Mouse (Mus musculus): ENCODE measurements around the gene Krt33a. TPM values are rescaled to one million over a fixed set of nuclear protein-coding genes. Genes with fewer than 3 reads are reported as not detected.

The Krt33a gene
- not detected in 2 replicates for polyA plus RNA-seq (2012; rRNA removed)

- Histone ChIP-seq H3K36me3 (ENCODE audit: control insufficient read depth, insufficient read depth, low read length) (no peaks in the 10 kb centered on the region), H3K4me3 (ENCODE audit: control insufficient read depth, low read depth, low read length) (no peak within 1 kb of the TSS), H3K27ac (ENCODE audit: control insufficient read depth, insufficient read depth, low read depth, low read length) (no peak within 1 kb of the TSS), H3K4me1 (ENCODE audit: control insufficient read depth, insufficient read depth, low read length) (no peaks in the 10 kb centered on the region), H3K27me3 (ENCODE audit: control insufficient read depth, insufficient read depth, low read length) (no peaks in the 10 kb centered on the region)
- TF ChIP-seq POLR2A (IDR thresholded peaks at IDR 0.05; ENCODE audit: control insufficient read depth, low read depth, low read length): no peak
- TF ChIP-seq CTCF (IDR thresholded peaks at IDR 0.05; ENCODE audit: control insufficient read depth, insufficient read depth, insufficient replicate concordance, low read depth, low read length): no peak
Observed at GRCm38 (mm10) chr11:100016112-100016511, at the start of gene Krt33a. TSS of gene Krt33a (minus strand) at chr11:100016212.

- Histone ChIP-seq H3K36me3 (ENCODE audit: control insufficient read depth, insufficient read depth, low read length) (no peaks in the 10 kb centered on the region), H3K4me3 (ENCODE audit: control insufficient read depth, low read depth, low read length) (no peak overlapping the region), H3K4me1 (ENCODE audit: control insufficient read depth, insufficient read depth, low read length) (no peaks in the 10 kb centered on the region), H3K27me3 (ENCODE audit: control insufficient read depth, insufficient read depth, low read length) (no peaks in the 10 kb centered on the region), H3K27ac (ENCODE audit: control insufficient read depth, insufficient read depth, low read depth, low read length) (no peak overlapping the region)
- TF ChIP-seq POLR2A (IDR thresholded peaks at IDR 0.05; ENCODE audit: control insufficient read depth, low read depth, low read length): no peak
- no peak for TF ChIP-seq CTCF (IDR thresholded peaks at IDR 0.05; ENCODE audit: control insufficient read depth, insufficient read depth, insufficient replicate concordance, low read depth, low read length)
Observed at GRCm38 (mm10) chr11:100058875-100059274, 42.9 kb upstream of the Krt33a start.

GRCm38 (mm10) chr11:100055686-100056655 lies 40.0 kb upstream of the Krt33a start:
- Histone ChIP-seq H3K27me3 (ENCODE audit: control insufficient read depth, insufficient read depth, low read length) (no peaks in the 10 kb centered on the region), H3K27ac (ENCODE audit: control insufficient read depth, insufficient read depth, low read depth, low read length) (no peak overlapping the region), H3K4me3 (ENCODE audit: control insufficient read depth, low read depth, low read length) (no peak overlapping the region), H3K36me3 (ENCODE audit: control insufficient read depth, insufficient read depth, low read length) (no peaks in the 10 kb centered on the region), H3K4me1 (ENCODE audit: control insufficient read depth, insufficient read depth, low read length) (no peaks in the 10 kb centered on the region)
- TF ChIP-seq CTCF (IDR thresholded peaks at IDR 0.05; ENCODE audit: control insufficient read depth, insufficient read depth, insufficient replicate concordance, low read depth, low read length): no peak
- TF ChIP-seq POLR2A (IDR thresholded peaks at IDR 0.05; ENCODE audit: control insufficient read depth, low read depth, low read length): no peak

- Histone ChIP-seq H3K4me3 (ENCODE audit: control insufficient read depth, low read depth, low read length) (no peak within 1 kb of the TSS), H3K4me1 (ENCODE audit: control insufficient read depth, insufficient read depth, low read length) (no peaks in the 10 kb centered on the region), H3K27ac (ENCODE audit: control insufficient read depth, insufficient read depth, low read depth, low read length) (no peak within 1 kb of the TSS), H3K36me3 (ENCODE audit: control insufficient read depth, insufficient read depth, low read length) (no peaks in the 10 kb centered on the region), H3K27me3 (ENCODE audit: control insufficient read depth, insufficient read depth, low read length) (no peaks in the 10 kb centered on the region)
- TF ChIP-seq CTCF (IDR thresholded peaks at IDR 0.05; ENCODE audit: control insufficient read depth, insufficient read depth, insufficient replicate concordance, low read depth, low read length): no peak
- TF ChIP-seq POLR2A (IDR thresholded peaks at IDR 0.05; ENCODE audit: control insufficient read depth, low read depth, low read length): no peak
Observed at GRCm38 (mm10) chr11:100050451-100050850, 34.4 kb upstream of the Krt33a start, which contains the start of gene Krt31. TSS of gene Krt31 (minus strand) at chr11:100050551.

- no peak overlapping the region for H3K27ac ChIP-seq (ENCODE audit: control insufficient read depth, insufficient read depth, low read depth, low read length)
- no peaks in the 10 kb centered on the region for H3K4me1 ChIP-seq (ENCODE audit: control insufficient read depth, insufficient read depth, low read length)
- H3K27me3 ChIP-seq (ENCODE audit: control insufficient read depth, insufficient read depth, low read length): no peaks in the 10 kb centered on the region
- TF ChIP-seq CTCF (IDR thresholded peaks at IDR 0.05; ENCODE audit: control insufficient read depth, insufficient read depth, insufficient replicate concordance, low read depth, low read length) (no peak), POLR2A (IDR thresholded peaks at IDR 0.05; ENCODE audit: control insufficient read depth, low read depth, low read length) (no peak)
- no peak overlapping the region for H3K4me3 ChIP-seq (ENCODE audit: control insufficient read depth, low read depth, low read length)
- no peaks in the 10 kb centered on the region for H3K36me3 ChIP-seq (ENCODE audit: control insufficient read depth, insufficient read depth, low read length)
Observed at GRCm38 (mm10) chr11:100047193-100047592, 31.2 kb upstream of the Krt33a start.

GRCm38 (mm10) chr11:100046303-100046866 lies 30.4 kb upstream of the Krt33a start:
- Histone ChIP-seq H3K4me1 (ENCODE audit: control insufficient read depth, insufficient read depth, low read length) (no peaks in the 10 kb centered on the region), H3K36me3 (ENCODE audit: control insufficient read depth, insufficient read depth, low read length) (no peaks in the 10 kb centered on the region), H3K4me3 (ENCODE audit: control insufficient read depth, low read depth, low read length) (no peak overlapping the region), H3K27me3 (ENCODE audit: control insufficient read depth, insufficient read depth, low read length) (no peaks in the 10 kb centered on the region), H3K27ac (ENCODE audit: control insufficient read depth, insufficient read depth, low read depth, low read length) (no peak overlapping the region)
- no peak for TF ChIP-seq CTCF (IDR thresholded peaks at IDR 0.05; ENCODE audit: control insufficient read depth, insufficient read depth, insufficient replicate concordance, low read depth, low read length)
- no peak for TF ChIP-seq POLR2A (IDR thresholded peaks at IDR 0.05; ENCODE audit: control insufficient read depth, low read depth, low read length)

- TF ChIP-seq CTCF (IDR thresholded peaks at IDR 0.05; ENCODE audit: control insufficient read depth, insufficient read depth, insufficient replicate concordance, low read depth, low read length): no peak
- TF ChIP-seq POLR2A (IDR thresholded peaks at IDR 0.05; ENCODE audit: control insufficient read depth, low read depth, low read length): no peak
- Histone ChIP-seq H3K27me3 (ENCODE audit: control insufficient read depth, insufficient read depth, low read length) (no peaks in the 10 kb centered on the region), H3K4me1 (ENCODE audit: control insufficient read depth, insufficient read depth, low read length) (no peaks in the 10 kb centered on the region), H3K4me3 (ENCODE audit: control insufficient read depth, low read depth, low read length) (no peak within 1 kb of the TSS), H3K36me3 (ENCODE audit: control insufficient read depth, insufficient read depth, low read length) (no peaks in the 10 kb centered on the region), H3K27ac (ENCODE audit: control insufficient read depth, insufficient read depth, low read depth, low read length) (no peak within 1 kb of the TSS)
Observed at GRCm38 (mm10) chr11:100041454-100041853, 25.4 kb upstream of the Krt33a start, which contains the start of gene Krt34. TSS of gene Krt34 (minus strand) at chr11:100041554.

Measured in testis, adult 2 months (tissue).